Mouse (Mus musculus): ENCODE data around the gene Col4a4. TPM values are rescaled to one million over a fixed set of nuclear protein-coding genes. Genes with fewer than 3 reads are reported as not detected.

Col4a4 gene
- total RNA-seq, 2 experiments from 2014 or later, result 0.68 to 0.95 TPM

- no peak for DNase-seq
Observed at GRCm38 (mm10) chr1:82577915-82578314, 8.7 kb downstream of the Col4a4 start.

GRCm38 (mm10) chr1:82577339-82577738 is 9.3 kb downstream of the Col4a4 start:
- DNase-seq, result no peak

- no peak for DNase-seq
Observed at GRCm38 (mm10) chr1:82576182-82576581, 10.5 kb downstream of the Col4a4 start.

GRCm38 (mm10) chr1:82575681-82576080 is 11.0 kb downstream of the Col4a4 start:
- no peak for DNase-seq

- DNase-seq, result no peak
Observed at GRCm38 (mm10) chr1:82571758-82572157, 14.9 kb downstream of the Col4a4 start.

- DNase-seq, result no peak
Observed at GRCm38 (mm10) chr1:82569405-82569804, 17.2 kb downstream of the Col4a4 start.

GRCm38 (mm10) chr1:82560223-82560622 is 26.4 kb downstream of the Col4a4 start:
- no peak for DNase-seq

GRCm38 (mm10) chr1:82554889-82555288 is 31.8 kb downstream of the Col4a4 start:
- no peak for DNase-seq

- DNase-seq, result no peak
Observed at GRCm38 (mm10) chr1:82554443-82554850, 32.2 kb downstream of the Col4a4 start.

- no peak for DNase-seq
Observed at GRCm38 (mm10) chr1:82545199-82545960, 41.3 kb downstream of the Col4a4 start.

GRCm38 (mm10) chr1:82544419-82545185 is 42.0 kb downstream of the Col4a4 start:
- no peak for DNase-seq

- DNase-seq, result no peak
Observed at GRCm38 (mm10) chr1:82543934-82544333, 42.7 kb downstream of the Col4a4 start.

- no peak for DNase-seq
Observed at GRCm38 (mm10) chr1:82540056-82540455, 46.6 kb downstream of the Col4a4 start.

- DNase-seq, result no peak
Observed at GRCm38 (mm10) chr1:82537848-82538247, 48.8 kb downstream of the Col4a4 start.

- no peak for DNase-seq
Observed at GRCm38 (mm10) chr1:82536515-82537174, 50.0 kb downstream of the Col4a4 start.

GRCm38 (mm10) chr1:82527931-82528330 is 58.7 kb downstream of the Col4a4 start:
- DNase-seq, result no peak

GRCm38 (mm10) chr1:82491954-82492353 is 94.7 kb downstream of the Col4a4 start:
- no peak for DNase-seq

GRCm38 (mm10) chr1:82486371-82486770 is 100.3 kb downstream of the Col4a4 start:
- no peak for DNase-seq

- no peak for DNase-seq
Observed at GRCm38 (mm10) chr1:82482371-82482770, 104.3 kb downstream of the Col4a4 start.

GRCm38 (mm10) chr1:82479696-82480487 is 106.8 kb downstream of the Col4a4 start:
- no peak for DNase-seq

- no peak for DNase-seq
Observed at GRCm38 (mm10) chr1:82476746-82477145, 109.9 kb downstream of the Col4a4 start.

GRCm38 (mm10) chr1:82476256-82476655 is 110.4 kb downstream of the Col4a4 start:
- peak in 1 of 2 experiments; percentile 42 for DNase-seq

Measured in layer of hippocampus, postnatal 36 days (tissue).